31 mouse cellular contexts compared by ENCODE assay signal in the genomic region with DNA sequence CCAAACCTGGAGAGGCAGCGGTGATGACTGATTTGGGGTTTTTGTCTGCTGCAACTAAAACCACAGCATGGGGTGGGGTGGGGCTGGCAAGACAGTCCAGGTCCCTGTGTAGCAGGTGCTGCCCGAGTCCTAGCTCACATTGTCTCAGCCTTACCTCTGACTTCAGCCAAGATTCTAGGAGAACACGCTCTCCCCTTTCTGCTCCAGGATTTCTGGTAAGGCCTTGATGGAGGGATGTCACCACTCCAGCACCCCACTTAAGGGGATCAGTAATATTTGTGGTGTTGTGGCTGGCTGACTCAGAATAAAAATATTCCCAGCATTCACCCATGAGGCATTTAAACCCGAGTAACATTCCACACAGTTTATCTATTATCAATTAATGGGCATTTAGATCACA. TPM values are rescaled to one million over a fixed set of nuclear protein-coding genes. Genes with fewer than 3 reads are reported as not detected.
DNase-seq lines count a peak whose midpoint lies in the region; ATAC-seq and TF ChIP-seq lines count a peak whose summit lies in the region.
"Had no signal": no experiment of that assay in that cellular context is flagged by ENCODE, and none has a peak within 500 bp of the region (broad histone marks: within the 10 kb centered on the region; RNA-seq: fewer than 3 reads in every experiment).

No protein-coding gene starts in this region.

- TF ChIP-seq POLR2A in myocyte (IDR thresholded peaks at IDR 0.05; ENCODE audit: insufficient read length, low read depth): no peak

- POLR2A ChIA-PET in Patski (lab: Charles Lee): no interaction called here

- H3K79me2 ChIP-seq in myocyte (ENCODE audit: control insufficient read depth, insufficient read depth): no peaks in the 10 kb centered on the region

- intact Hi-C loops in gastrocnemius, adult 2 months (cut with DNase I): no loop called here

- no peaks in the 10 kb centered on the region for H3K27me3 ChIP-seq in Patski
- H3K27me3 ChIP-seq in myocyte (ENCODE audit: control insufficient read depth, insufficient read depth, insufficient read length): no peaks in the 10 kb centered on the region
- H3K27me3 ChIP-seq: embryonic facial prominence, embryonic 13.5 days; forebrain, embryonic 12.5 days; forebrain, embryonic 15.5 days; heart, embryonic 12.5 days; heart, embryonic 15.5 days; hindbrain, embryonic 13.5 days had no signal

- ATAC-seq in Patski: peak; percentile 75
- ATAC-seq: forebrain, embryonic 15.5 days; hindbrain, postnatal 0 days; intestine, postnatal 0 days had no signal

- CTCF ChIA-PET in Patski (lab: Charles Lee): interaction anchor here (1.4 to 2.4 kb wide), 3 partner anchors 13 to 80 kb away, joined by 3 to 9 read pairs (median 4); a partner anchor contains a TSS

- in situ Hi-C loops in Patski (cut with MboI; ENCODE audit: low pct_unique_long_range_greater_than_20kb): no loop called here

- H3ac ChIP-seq in myocyte (ENCODE audit: control insufficient read depth, insufficient read length): no peak overlapping the region

- DNase-seq in gastrocnemius, adult 2 months: peak; percentile 15
- DNase-seq in gastrocnemius, adult 18-20 months (ENCODE audit: low spot score): no peak
- peak; percentile 60 for DNase-seq in ES-CJ7 (ENCODE audit: low read depth, low spot score)
- no peak for DNase-seq in Patski (ENCODE audit: low read depth, low spot score)
- no peak for DNase-seq in thymus, postnatal 25 days
- DNase-seq in right cerebral cortex, postnatal 14 days: no peak
- DNase-seq in frontal cortex, postnatal 14 days (ENCODE audit: low spot score in 2 of 2): no peak
- DNase-seq: adrenal gland, postnatal 25 days; cerebellum, adult 11-12 months; cerebellum, adult 8-10 months; cerebellum, postnatal 10 days; cerebellum, postnatal 36 days; embryo, embryonic 11 days; gastrocnemius, postnatal 25 days; heart, adult 18-20 months; heart, postnatal 10 days; heart, postnatal 36 days; kidney, adult 2 months had no signal

- H3K27ac ChIP-seq in gastrocnemius, adult 2 months: no peak overlapping the region
- H3K27ac ChIP-seq: embryonic facial prominence, embryonic 10.5 days; embryonic facial prominence, embryonic 13.5 days; forebrain, embryonic 12.5 days; forebrain, embryonic 15.5 days; heart, embryonic 15.5 days; hindbrain, embryonic 10.5 days; hindbrain, embryonic 13.5 days; hindbrain, postnatal 0 days had no signal

- H3K4me3 ChIP-seq in gastrocnemius, adult 2 months: no peak overlapping the region
- no peak overlapping the region for H3K4me3 ChIP-seq in myocyte
- H3K4me3 ChIP-seq: embryonic facial prominence, embryonic 10.5 days; embryonic facial prominence, embryonic 13.5 days; erythroblast, embryonic 14.5 days; forebrain, embryonic 12.5 days; forebrain, embryonic 15.5 days; heart, embryonic 12.5 days; heart, embryonic 15.5 days; hindbrain, embryonic 10.5 days; hindbrain, embryonic 13.5 days had no signal

- H3K4me2 ChIP-seq in myocyte (ENCODE audit: low read depth): no peak overlapping the region
- H3K4me2 ChIP-seq: embryonic facial prominence, embryonic 13.5 days; forebrain, embryonic 12.5 days; forebrain, embryonic 15.5 days; heart, embryonic 12.5 days; heart, embryonic 15.5 days; hindbrain, embryonic 13.5 days had no signal

- H3K36me3 ChIP-seq in myocyte (ENCODE audit: control insufficient read depth, insufficient read depth): no peaks in the 10 kb centered on the region
- H3K36me3 ChIP-seq: embryonic facial prominence, embryonic 10.5 days; embryonic facial prominence, embryonic 13.5 days; forebrain, embryonic 12.5 days; forebrain, embryonic 15.5 days; heart, embryonic 12.5 days; heart, embryonic 15.5 days; hindbrain, embryonic 10.5 days; hindbrain, embryonic 13.5 days had no signal

- TF ChIP-seq CTCF in gastrocnemius, adult 2 months (IDR thresholded peaks at IDR 0.05): no peak
- TF ChIP-seq CTCF in Patski (IDR thresholded peaks at IDR 0.05): no peak

TF ChIP-seq in myocyte, 11 proteins besides CTCF, POLR2A, EP300 and RAD21:
- TF ChIP-seq MAX (IDR thresholded peaks at IDR 0.05; ENCODE audit: low read depth): no peak
- peak in 2 of 3 experiments; percentile 22 to 77 for TF ChIP-seq MYOD1 (IDR thresholded peaks at IDR 0.05; ENCODE audit: control insufficient read depth in 1 of 3, insufficient read length in 2 of 3, low read depth in 2 of 3)
- no peak for TF ChIP-seq POLR2AphosphoS2 (IDR thresholded peaks at IDR 0.05; ENCODE audit: insufficient read length, low read depth)
- TF ChIP-seq USF1 (IDR thresholded peaks at IDR 0.05; ENCODE audit: low read depth): no peak
- no peak for TF ChIP-seq CEBPB (IDR thresholded peaks at IDR 0.05; ENCODE audit: insufficient read depth, poor library complexity, severe bottlenecking)
- TF ChIP-seq TCF12 (IDR thresholded peaks at IDR 0.05; ENCODE audit: insufficient read depth, poor library complexity, severe bottlenecking): no peak
- no peak for TF ChIP-seq SRF (IDR thresholded peaks at IDR 0.05; ENCODE audit: control insufficient read depth, insufficient read length, low read depth)
- no peak for TF ChIP-seq E2F4 (IDR thresholded peaks at IDR 0.05; ENCODE audit: insufficient read depth)
- no peak for TF ChIP-seq TCF3 (IDR thresholded peaks at IDR 0.05; ENCODE audit: insufficient read length, low read depth)
- TF ChIP-seq REST (IDR thresholded peaks at IDR 0.05; ENCODE audit: insufficient read depth, insufficient read length): no peak
- TF ChIP-seq MYOG (IDR thresholded peaks at IDR 0.05; ENCODE audit: control insufficient read depth in 1 of 3, insufficient read depth in 1 of 3, insufficient read length in 2 of 3, low read depth in 2 of 3): peak in 1 of 3 experiments; percentile 47

RNA-seq across cellular contexts. Expression of a gene that starts 11.6 kb away (rescaled TPM):
- 1 to 10 TPM in 1 of 2 experiments, under 1 TPM in 1; 0.67 to 5.5 TPM for total RNA-seq in gastrocnemius, adult 2 months (2021)
- 1 to 10 TPM; 2.1 to 2.3 TPM for total RNA-seq in gastrocnemius, adult 18-20 months (2021)
- polyA plus RNA-seq in Patski (2021) (0.23 TPM), myocyte (2012; fragmentation: generic; extraction: Trizol) (not detected)
- total RNA-seq: heart, adult 18-20 months; heart, postnatal 10 days; heart, postnatal 36 days; hindbrain, postnatal 0 days; MEL had no signal
- polyA plus RNA-seq: erythroblast, embryonic 14.5 days; forebrain, embryonic 12.5 days; forebrain, embryonic 15.5 days; heart, embryonic 12.5 days; heart, embryonic 15.5 days; hindbrain, embryonic 10.5 days; hindbrain, embryonic 13.5 days; hindbrain, postnatal 0 days had no signal

RNA-seq across cellular contexts. Expression of a gene that starts 12.2 kb away (rescaled TPM):
- total RNA-seq in gastrocnemius, adult 2 months (2021): 100 to 1,000 TPM; 238 to 342 TPM
- total RNA-seq in gastrocnemius, adult 18-20 months (2021): 100 to 1,000 TPM; 311 to 327 TPM
- polyA plus RNA-seq in Patski (2021): 18.8 TPM
- 2.0 TPM for polyA plus RNA-seq in myocyte (2012; fragmentation: generic; extraction: Trizol)
- polyA plus RNA-seq: erythroblast, embryonic 14.5 days had no signal

RNA-seq across cellular contexts. Expression of a gene that starts 17.5 kb away (rescaled TPM):
- total RNA-seq in gastrocnemius, adult 2 months (2021): 10 to 100 TPM; 60.2 to 60.9 TPM
- 10 to 100 TPM; 54.7 to 63.3 TPM for total RNA-seq in gastrocnemius, adult 18-20 months (2021)
- polyA plus RNA-seq in Patski (2021) (184 TPM), myocyte (2012; fragmentation: generic; extraction: Trizol) (138 TPM)

Comparison
In these comparisons a context has a peak if more than half of its experiments do, and no peak if none do; other contexts are left out.
1. DNase-seq: peak in gastrocnemius, adult 2 months (single experiment) and ES-CJ7 (single experiment); none in gastrocnemius, adult 18-20 months (single experiment), Patski (single experiment), thymus, postnatal 25 days (single experiment), right cerebral cortex, postnatal 14 days (single experiment) and frontal cortex, postnatal 14 days (0 of 2).